Mouse (Mus musculus): ENCODE data around the gene Wdr49.

DNA sequence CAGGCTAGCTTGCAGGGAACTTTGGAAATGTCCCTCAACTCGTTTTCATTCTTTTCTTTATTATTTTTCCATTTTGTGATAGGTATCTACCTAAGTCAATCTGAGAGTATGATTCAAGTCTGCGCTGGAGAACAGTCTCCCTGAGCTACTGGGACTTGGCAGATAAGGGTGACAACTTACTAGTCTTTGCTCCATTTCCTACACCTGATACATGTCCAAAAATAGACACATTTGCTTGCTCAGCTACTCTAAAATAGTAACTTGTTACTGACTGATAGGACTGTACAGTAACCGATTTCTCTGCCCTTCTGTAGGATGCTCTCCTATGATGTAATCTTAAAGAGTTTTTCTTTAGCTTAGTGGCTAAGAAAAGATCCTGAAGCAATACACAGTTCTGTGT lies 87.5 kb downstream of the Wdr49 start:
- TF ChIP-seq CHD2 (IDR thresholded peaks at IDR 0.05; ENCODE audit: low read depth, low read length) (no peak), ZC3H11A (IDR thresholded peaks at IDR 0.05; ENCODE audit: borderline replicate concordance, low read depth, low read length) (no peak), ZNF384 (IDR thresholded peaks at IDR 0.05; ENCODE audit: low read depth, low read length) (no peak), MAFK (IDR thresholded peaks at IDR 0.05; ENCODE audit: insufficient read depth, low read depth, low read length) (no peak)
